Mouse (Mus musculus) cerebellum, adult (tissue): ENCODE results near the gene Tbrg4.
"Not testable (repeated sequence)": the region's sequence is repeated elsewhere in the genome, so short reads cannot be mapped to it uniquely, and the experiment has no call there.

Experiments
- ATAC-seq: cut with Nextera tagmentation; 2 replicates; pipeline ENCODE4 v1.9.2; 2017; ENCODE audit warnings: mild to moderate bottlenecking, moderate library complexity, mixed read lengths; ENCODE audit not compliant: insufficient number of reproducible peaks, low FRiP score, low TSS enrichment

The Tbrg4 gene

DNA sequence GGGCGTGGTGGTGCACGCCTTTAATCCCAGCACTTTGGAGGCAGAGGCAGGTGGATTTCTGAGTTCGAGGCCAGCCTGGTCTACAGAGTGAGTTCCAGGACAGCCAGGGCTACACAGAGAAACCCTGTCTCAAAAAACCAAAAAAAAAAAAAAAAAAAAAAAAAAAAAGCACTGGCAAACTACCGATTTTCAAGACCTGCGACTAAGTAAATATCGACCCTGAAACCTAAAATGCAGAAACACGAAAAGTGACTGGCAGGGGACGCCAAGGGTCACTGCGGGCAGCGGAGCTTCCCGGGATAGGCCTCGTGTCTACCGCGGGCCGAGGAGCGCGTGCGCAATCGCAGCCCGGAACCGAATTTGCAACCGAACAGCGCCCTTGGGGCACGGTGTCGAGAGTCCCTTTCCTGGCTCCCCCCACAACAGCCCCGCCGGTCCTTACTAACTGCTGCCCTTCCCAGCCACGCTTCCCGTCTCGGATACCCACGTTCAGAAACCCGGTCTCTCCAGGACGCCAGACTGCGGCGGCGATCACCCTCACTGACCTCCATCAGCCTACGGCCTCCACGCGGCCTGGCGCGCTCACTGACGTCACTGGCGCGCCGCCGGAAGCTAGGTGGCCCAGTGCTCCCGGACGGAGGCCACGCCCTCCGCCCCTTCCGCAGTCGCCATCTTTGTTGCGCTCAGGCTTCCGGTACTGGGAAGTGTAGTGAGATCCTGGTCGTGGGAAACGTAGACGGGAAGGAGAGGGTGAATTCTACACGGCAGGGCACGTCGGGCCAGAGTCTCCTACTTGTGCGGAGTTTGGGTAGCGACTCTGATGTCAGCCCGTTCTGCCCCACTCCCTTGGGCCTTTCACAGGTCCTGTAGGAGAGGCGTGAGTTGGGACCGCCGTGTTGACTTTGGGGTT is at the start of gene Tbrg4:
Gene Tbrg4, minus strand, starts transcription at position 590 of the 910 bp plus-strand sequence.
- peak; percentile 95 for ATAC-seq

GRCm38 (mm10) chr11:6675402-6675801 is 49.5 kb upstream of the Tbrg4 start:
- ATAC-seq: no peak

DNA sequence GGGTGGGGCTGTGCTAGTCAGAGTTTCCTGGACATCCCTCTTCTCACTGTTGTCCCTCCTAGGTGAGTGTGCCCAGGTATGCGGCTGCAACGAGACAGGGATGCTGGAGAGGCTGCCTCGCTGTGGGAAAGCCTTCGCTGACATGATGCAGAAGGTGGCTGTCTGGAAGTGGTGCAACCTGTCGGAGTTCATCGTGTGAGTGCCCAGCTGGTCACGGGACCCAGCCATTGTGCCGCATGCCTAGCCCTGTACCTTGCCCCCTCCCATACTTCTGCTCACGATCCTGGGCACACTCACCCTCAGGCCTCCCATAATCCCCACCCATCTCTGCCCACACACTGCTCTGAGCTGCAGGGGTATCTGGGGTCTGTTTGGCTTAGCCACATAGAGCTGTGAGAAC is 48.8 kb upstream of the Tbrg4 start:
- ATAC-seq: no peak

GRCm38 (mm10) chr11:6670826-6671225 is 45.0 kb upstream of the Tbrg4 start:
- no peak for ATAC-seq

DNA sequence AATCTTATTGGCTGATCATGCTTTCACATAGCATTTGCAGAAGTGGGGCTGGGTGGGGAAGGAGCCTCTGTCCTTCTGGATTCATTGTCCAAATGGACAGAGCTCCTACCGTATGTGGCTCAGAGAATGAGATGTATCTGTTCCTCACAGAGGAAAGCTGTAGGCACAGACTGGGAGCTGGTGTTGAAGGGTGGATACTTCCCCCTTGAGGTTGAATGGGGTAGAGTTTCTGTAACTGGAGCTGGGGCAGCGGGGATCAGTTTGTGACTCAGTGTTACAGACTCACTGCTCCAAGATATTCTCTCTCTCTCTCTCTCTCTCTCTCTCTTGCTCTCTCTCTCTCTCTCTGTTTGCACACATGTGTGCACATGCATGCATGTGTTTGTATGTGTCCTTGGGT is 44.2 kb upstream of the Tbrg4 start:
- no peak for ATAC-seq

GRCm38 (mm10) chr11:6669041-6669440 is 43.2 kb upstream of the Tbrg4 start:
- ATAC-seq: no peak

GRCm38 (mm10) chr11:6666634-6667033 is 40.8 kb upstream of the Tbrg4 start:
- no peak for ATAC-seq

DNA sequence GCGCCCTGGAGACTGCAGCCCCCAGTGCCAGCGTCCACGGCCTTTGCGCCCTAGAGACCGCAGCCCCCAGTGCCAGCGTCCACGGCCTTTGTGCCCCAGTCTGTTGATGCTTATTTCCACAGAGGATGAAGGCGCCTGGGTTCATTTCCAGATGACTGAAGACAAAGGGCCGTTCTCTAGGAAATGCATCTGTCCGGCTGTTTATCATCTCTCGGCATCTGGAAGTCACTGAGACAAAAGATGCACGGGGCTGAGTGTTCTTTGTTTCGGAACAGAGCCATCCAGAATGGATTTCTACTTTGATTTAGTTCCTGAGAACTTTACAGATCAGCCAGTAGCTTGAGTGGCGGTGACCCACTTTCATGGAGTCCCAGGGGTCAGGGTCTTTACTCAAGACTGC is 35.3 kb upstream of the Tbrg4 start:
- ATAC-seq: no peak

DNA sequence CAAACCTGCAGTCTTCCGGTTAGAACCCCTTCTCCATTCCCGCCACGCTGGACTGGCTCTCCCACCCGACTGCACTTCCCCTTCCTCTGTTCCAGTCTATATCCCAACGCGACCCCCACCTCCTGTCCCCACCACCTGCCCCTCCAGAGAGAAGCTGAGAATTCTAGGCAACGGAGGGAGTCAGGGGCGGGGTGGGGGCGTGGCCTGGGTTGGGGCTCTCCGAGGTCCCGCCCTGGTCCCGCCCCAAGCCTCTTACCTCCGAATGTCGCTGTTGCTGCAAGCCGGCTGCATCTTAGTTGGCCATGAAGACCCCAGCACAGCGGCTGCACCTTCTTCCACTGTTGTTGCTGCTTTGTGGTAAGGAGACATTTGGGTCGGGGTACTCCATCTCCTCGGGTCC is 32.4 kb upstream of the Tbrg4 start, which contains the start of gene Ramp3:
Gene Ramp3, plus strand, starts transcription at position 251 of the 400 bp plus-strand sequence.
- ATAC-seq: peak; percentile 13; the same call in 1 of the 2 replicates

GRCm38 (mm10) chr11:6654903-6655302 is 29.0 kb upstream of the Tbrg4 start:
- peak; percentile 64; the same call in 1 of the 2 replicates for ATAC-seq

GRCm38 (mm10) chr11:6652978-6653377 is 27.1 kb upstream of the Tbrg4 start:
- ATAC-seq: not testable (repeated sequence)

GRCm38 (mm10) chr11:6650519-6650918 is 24.7 kb upstream of the Tbrg4 start:
- no peak for ATAC-seq

DNA sequence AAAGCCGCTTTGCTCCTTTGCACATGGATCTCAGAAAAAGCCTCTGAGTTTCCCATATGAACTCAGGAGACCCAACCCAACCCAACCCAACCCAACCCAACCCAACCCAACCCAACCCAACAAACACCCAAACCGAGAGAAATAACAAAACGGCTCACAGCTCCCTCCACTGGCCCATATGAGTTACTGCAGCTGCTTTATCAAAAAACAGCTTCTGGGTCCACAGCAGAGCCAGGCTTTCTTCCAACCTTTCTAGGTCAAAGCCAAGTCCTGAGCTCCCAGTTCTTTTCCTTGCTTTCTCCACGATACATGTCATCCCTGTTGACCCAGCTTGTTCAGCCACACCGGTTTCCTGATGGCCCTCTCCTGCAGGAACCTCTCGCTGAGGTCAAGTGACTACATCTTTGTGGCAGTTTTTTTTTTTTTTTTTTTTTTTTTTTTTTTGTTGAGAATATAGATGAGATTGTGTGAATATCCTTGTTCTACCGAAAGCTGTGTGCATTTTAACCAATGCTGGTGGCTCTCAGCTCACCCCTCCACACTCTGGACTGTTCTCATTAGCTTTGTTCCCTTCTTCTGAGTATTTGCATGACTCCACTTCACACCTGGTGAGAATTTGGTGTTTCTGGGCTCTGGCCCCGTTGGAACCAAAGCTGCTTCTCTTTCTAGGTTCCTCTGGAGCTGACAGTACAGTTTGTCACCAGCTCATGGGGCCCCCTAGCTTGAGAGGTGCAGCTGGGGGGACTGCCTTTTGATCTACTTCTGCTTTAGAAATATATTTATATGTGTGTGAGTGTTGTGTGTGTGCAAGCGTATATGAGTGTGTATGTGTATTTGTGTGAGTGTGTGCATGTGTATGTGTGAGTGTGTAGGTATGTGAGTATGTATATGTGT is 22.2 kb upstream of the Tbrg4 start:
- ATAC-seq: no peak

DNA sequence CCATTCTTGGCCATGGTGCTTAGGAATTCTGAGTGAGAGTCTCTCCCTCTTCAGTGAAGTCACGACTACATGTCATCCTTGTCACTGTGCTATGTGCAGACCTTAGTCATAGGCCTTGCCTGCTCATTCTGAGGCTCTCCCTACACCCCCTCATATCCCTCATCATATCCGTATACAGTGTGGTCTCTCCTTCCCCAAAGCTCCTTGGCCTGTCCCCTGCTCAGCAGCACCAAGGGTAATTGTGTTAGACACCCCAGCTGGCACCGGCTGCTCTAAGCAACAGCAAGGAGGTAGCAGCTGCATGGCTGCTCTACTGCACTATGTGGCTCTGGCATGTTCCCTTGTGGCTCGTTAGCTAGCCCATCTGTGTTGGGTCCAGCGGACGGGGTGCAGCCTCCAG is 18.7 kb upstream of the Tbrg4 start:
- ATAC-seq: no peak

DNA sequence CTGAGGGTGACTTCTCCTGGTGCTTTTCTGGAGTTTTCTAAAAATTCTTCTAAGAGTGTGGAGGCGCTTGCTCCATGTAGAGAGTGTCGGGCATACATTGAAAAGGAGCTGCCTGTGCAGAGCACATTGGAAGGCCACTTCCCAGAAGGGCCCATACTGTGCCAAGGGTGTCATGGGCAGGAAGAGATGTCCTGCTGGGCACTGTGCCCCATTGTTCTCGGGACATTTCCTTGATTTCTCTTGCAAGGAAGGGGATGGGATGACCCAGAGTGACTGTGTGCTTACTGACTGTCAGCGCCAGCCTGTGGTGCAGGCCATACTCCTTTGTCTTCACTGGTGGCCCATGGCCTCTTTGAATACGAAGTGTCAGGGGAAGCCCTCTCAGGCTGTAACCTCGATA is 13.2 kb upstream of the Tbrg4 start:
- no peak for ATAC-seq

DNA sequence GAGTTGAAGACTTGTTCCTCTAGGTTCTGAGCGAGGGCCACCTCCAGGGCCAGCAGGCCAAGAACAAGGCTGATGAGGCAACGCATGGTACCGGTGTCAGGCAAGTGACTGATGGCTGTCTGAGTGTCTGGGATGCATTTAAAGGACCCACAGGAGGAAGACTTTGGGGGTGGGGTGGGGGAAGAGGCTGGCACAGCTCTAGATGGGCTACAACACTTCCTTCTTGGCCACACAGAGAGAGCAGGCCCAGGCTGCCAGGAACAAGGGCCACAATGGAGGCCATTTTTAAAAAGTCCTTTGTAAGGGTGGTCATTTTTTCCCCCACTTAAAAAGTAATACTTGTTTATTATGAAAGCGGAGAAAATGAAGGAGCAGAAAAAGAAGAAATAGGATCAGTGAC is 12.7 kb upstream of the Tbrg4 start, which contains the start of gene Wap:
Gene Wap, minus strand, starts transcription at position 101 of the 400 bp plus-strand sequence.
- ATAC-seq: no peak

GRCm38 (mm10) chr11:6636150-6636549 is 10.3 kb upstream of the Tbrg4 start:
- no peak for ATAC-seq

- no peak for ATAC-seq
These were observed 3.8 kb upstream of the Tbrg4 start for GRCm38 (mm10) chr11:6629655-6630054.

DNA sequence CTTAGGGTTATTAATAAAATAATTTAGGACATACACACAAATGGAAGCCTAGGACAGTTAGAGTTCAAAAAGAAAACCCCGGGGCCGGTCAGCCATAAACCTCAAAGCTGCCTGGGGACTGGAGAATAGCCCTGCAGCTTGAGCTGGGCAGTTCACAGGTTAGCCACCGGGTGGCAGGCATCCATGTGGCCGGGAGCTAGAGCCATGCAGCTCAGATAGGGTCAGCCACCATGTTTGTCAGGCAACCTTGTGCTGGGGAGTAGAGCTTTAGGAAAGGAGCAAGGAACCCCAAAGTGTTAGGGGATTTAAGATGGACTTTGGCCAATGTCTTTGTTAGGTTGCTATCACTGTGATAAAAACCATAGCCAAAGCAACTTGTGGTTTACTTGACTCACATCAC is 2.7 kb upstream of the Tbrg4 start:
- ATAC-seq: no peak; the same call in 1 of the 2 replicates

DNA sequence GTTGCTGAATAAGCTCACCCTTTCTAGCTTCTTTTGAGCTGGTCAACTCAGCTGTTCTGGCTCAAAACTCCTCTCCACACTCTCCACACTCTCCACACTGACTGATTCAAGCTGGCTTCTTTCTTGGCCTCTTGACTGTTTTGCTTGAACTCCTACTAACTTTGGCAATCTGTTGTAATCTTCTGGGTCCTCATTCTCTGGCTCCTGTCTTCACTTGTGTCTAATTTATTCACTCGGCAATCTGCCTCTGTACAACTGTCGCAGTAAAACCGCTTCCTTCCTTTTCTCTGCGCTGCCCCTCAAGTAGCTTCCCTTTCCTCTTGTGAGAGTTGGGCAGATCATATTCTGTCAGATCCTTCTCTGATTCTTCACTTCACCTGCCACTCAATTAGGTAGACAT is 1.9 kb upstream of the Tbrg4 start:
- ATAC-seq: no peak

- ATAC-seq: no peak
These were observed 513 bp upstream of the Tbrg4 start for GRCm38 (mm10) chr11:6626388-6626772.
